In genomic region chr16:45686833-45687232, GRCm38 (mm10) we compare ENCODE assay signal across 19 mouse cellular contexts. TPM values are rescaled to one million over a fixed set of nuclear protein-coding genes. Genes with fewer than 3 reads are reported as not detected.
DNase-seq lines count a peak whose midpoint lies in the region.
"Had no signal": no experiment of that assay in that cellular context is flagged by ENCODE, and none has a peak within 500 bp of the region (broad histone marks: within the 10 kb centered on the region; RNA-seq: fewer than 3 reads in every experiment).

No protein-coding gene starts in this region.

- peak; percentile 12 for DNase-seq in layer of hippocampus, adult 11-12 months (ENCODE audit: low spot score)
- no peak for DNase-seq in layer of hippocampus, adult 18-20 months (ENCODE audit: low spot score in 2 of 2)
- DNase-seq in brain, adult 2 months (ENCODE audit: low read depth, low spot score), result peak; percentile 95
- DNase-seq in cerebellum, adult 11-12 months, result peak; percentile 88
- peak; percentile 89 for DNase-seq in cerebellum, adult 9-11 months
- DNase-seq in right cerebral cortex, adult 2 months (ENCODE audit: low spot score in 2 of 2), result no peak
- DNase-seq in c-Kit-positive CD71-positive TER-119-positive erythroid progenitor cells, embryonic 14.5 days (ENCODE audit: low spot score), result no peak
- no peak for DNase-seq in liver
- DNase-seq: adrenal gland, postnatal 10 days; gastrocnemius, postnatal 10 days; kidney, adult 2 months; kidney, postnatal 36 days; lung, embryonic 14.5 days; lung, postnatal 14 days; thymus, postnatal 4 days had no signal

RNA-seq across cellular contexts. Expression of gene Tmprss7, which starts 6.6 kb away (rescaled TPM):
- under 1 TPM; 0.56 to 0.62 TPM for total RNA-seq in layer of hippocampus, adult 18-20 months (2021)
- total RNA-seq: gastrocnemius, postnatal 10 days; heart, adult 8-10 months; heart, postnatal 25 days had no signal

RNA-seq across cellular contexts. Expression of gene BC016579, which starts 33.0 kb away (rescaled TPM):
- under 1 TPM; 0.25 to 0.30 TPM for total RNA-seq in layer of hippocampus, adult 18-20 months (2021)
- total RNA-seq: gastrocnemius, postnatal 10 days; heart, adult 8-10 months; heart, postnatal 25 days; layer of hippocampus, postnatal 10 days; MEL had no signal

RNA-seq across cellular contexts. Expression of gene Tagln3, which starts 37.6 kb away (rescaled TPM):
- 100 to 1,000 TPM; 219 to 242 TPM for total RNA-seq in layer of hippocampus, adult 18-20 months (2021)
- total RNA-seq: MEL had no signal

RNA-seq across cellular contexts. Expression of gene Abhd10, which starts 55.9 kb away (rescaled TPM):
- 10 to 100 TPM; 18.0 to 20.5 TPM for total RNA-seq in layer of hippocampus, adult 18-20 months (2021)

Comparison
In these comparisons a context has a peak if more than half of its experiments do, and no peak if none do; other contexts are left out.
1. DNase-seq: peak in layer of hippocampus, adult 11-12 months (single experiment), brain, adult 2 months (single experiment), cerebellum, adult 11-12 months (single experiment) and cerebellum, adult 9-11 months (single experiment); none in layer of hippocampus, adult 18-20 months (0 of 2), right cerebral cortex, adult 2 months (0 of 2), c-Kit-positive CD71-positive TER-119-positive erythroid progenitor cells, embryonic 14.5 days (single experiment) and liver (single experiment).